Mouse (Mus musculus) hindbrain, embryonic 12.5 days (tissue): ENCODE data around the gene Spata7. TPM values are rescaled to one million over a fixed set of nuclear protein-coding genes. Genes with fewer than 3 reads are reported as not detected.

ENCODE experiments used
- ATAC-seq: fragments of 200-750 bp; cut with Nextera tagmentation; 2 replicates; pipeline ENCODE4 v1.8.0; 2017; ENCODE audit warnings: moderate TSS enrichment; ENCODE audit not compliant: low FRiP score
- H3K27ac ChIP-seq: fragments of 300-500 bp; sonication (generic); 2 replicates; pipeline ENCODE4 v1.5.1; 2016; ENCODE audit warnings: mild to moderate bottlenecking
- H3K27me3 ChIP-seq: fragments of 300-500 bp; sonication (generic); 2 replicates; pipeline ENCODE4 v1.6.1; 2016; ENCODE audit warnings: mild to moderate bottlenecking
- H3K36me3 ChIP-seq: fragments of 300-500 bp; sonication (generic); 2 replicates; pipeline ENCODE4 v1.6.1; 2016; ENCODE audit warnings: mild to moderate bottlenecking
- H3K4me1 ChIP-seq: fragments of 300-500 bp; sonication (generic); 2 replicates; pipeline ENCODE4 v1.6.1; 2016
- H3K4me2 ChIP-seq: fragments of 300-500 bp; sonication (generic); replicated peaks from 2 replicates; pipeline ENCODE4 v1.6.1; 2016; ENCODE audit warnings: mild to moderate bottlenecking
- H3K4me3 ChIP-seq: fragments of 300-500 bp; sonication (generic); 2 replicates; pipeline ENCODE4 v1.5.1; 2016; ENCODE audit warnings: mild to moderate bottlenecking
- H3K9ac ChIP-seq: fragments of 300-500 bp; sonication (generic); 2 replicates; pipeline ENCODE4 v1.6.1; 2016; ENCODE audit warnings: mild to moderate bottlenecking, moderate library complexity
- H3K9me3 ChIP-seq: fragments of 300-500 bp; sonication (generic); replicated peaks from 2 replicates; pipeline ENCODE4 v1.6.1; 2016; ENCODE audit warnings: mild to moderate bottlenecking
- WGBS: fragments of 180-500 bp; shearing (Covaris S2); methylation state at CpG from one replicate; pipeline ENCODE4 v1.1.7; 2016; 5-methylcytosine and 5-hydroxymethylcytosine counted together
- polyA plus RNA-seq: library from polyadenylated mRNA; unstranded; fragments of >200 nt; fragmentation: Nextera tagmentation; extraction: Ambion mirVana; gene quantifications from 2 replicates; pipeline ENCODE4 v1.2.1, GENCODE M21; 2016

Gene Spata7
- polyA plus RNA-seq, 1 experiment from 2014 or later = 27.4 TPM

- Histone ChIP-seq H3K36me3 (peaks cover 23% of the 10 kb centered on the region), H3K9me3 (no peaks in the 10 kb centered on the region), H3K9ac (no peak overlapping the region), H3K27me3 (no peaks in the 10 kb centered on the region), H3K4me2 (no peak overlapping the region), H3K4me3 (no peak overlapping the region), H3K4me1 (no peaks in the 10 kb centered on the region), H3K27ac (no peak overlapping the region)
- 97% methylated on average over 6 of the region's 6 CpGs for WGBS
- no peak for ATAC-seq
Measured at GRCm38 (mm10) chr12:98676861-98677260, 48.9 kb downstream of the Spata7 start.

GRCm38 (mm10) chr12:98677336-98677735 is 49.4 kb downstream of the Spata7 start:
- Histone ChIP-seq H3K27me3 (no peaks in the 10 kb centered on the region), H3K4me3 (no peak overlapping the region), H3K4me2 (no peak overlapping the region), H3K4me1 (no peaks in the 10 kb centered on the region), H3K36me3 (peaks cover 27% of the 10 kb centered on the region), H3K27ac (no peak overlapping the region), H3K9ac (no peak overlapping the region), H3K9me3 (no peaks in the 10 kb centered on the region)
- WGBS = 45% methylated on average over 14 of the region's 14 CpGs
- no peak for ATAC-seq

- Histone ChIP-seq H3K4me1 (no peaks in the 10 kb centered on the region), H3K27me3 (no peaks in the 10 kb centered on the region), H3K9me3 (no peaks in the 10 kb centered on the region), H3K27ac (no peak overlapping the region), H3K4me2 (no peak overlapping the region), H3K36me3 (peaks cover 33% of the 10 kb centered on the region), H3K9ac (no peak overlapping the region), H3K4me3 (no peak overlapping the region)
- WGBS = 90% methylated on average over 15 of the region's 15 CpGs
- no peak for ATAC-seq
Measured at GRCm38 (mm10) chr12:98679906-98680305, 51.9 kb downstream of the Spata7 start.

- ATAC-seq = no peak
- 83% methylated on average over 15 of the region's 15 CpGs for WGBS
- Histone ChIP-seq H3K4me3 (no peak overlapping the region), H3K4me2 (no peak overlapping the region), H3K36me3 (peaks cover 33% of the 10 kb centered on the region), H3K4me1 (no peaks in the 10 kb centered on the region), H3K9ac (no peak overlapping the region), H3K27me3 (no peaks in the 10 kb centered on the region), H3K9me3 (no peaks in the 10 kb centered on the region), H3K27ac (no peak overlapping the region)
Measured at GRCm38 (mm10) chr12:98682196-98682595, 54.2 kb downstream of the Spata7 start.

- Histone ChIP-seq H3K4me3 (no peak overlapping the region), H3K9ac (no peak overlapping the region), H3K27me3 (no peaks in the 10 kb centered on the region), H3K9me3 (no peaks in the 10 kb centered on the region), H3K4me1 (no peaks in the 10 kb centered on the region), H3K4me2 (no peak overlapping the region), H3K27ac (no peak overlapping the region), H3K36me3 (peaks cover 37% of the 10 kb centered on the region)
- WGBS = 84% methylated on average over 11 of the region's 11 CpGs
- ATAC-seq = no peak
Measured at GRCm38 (mm10) chr12:98683171-98683570, 55.2 kb downstream of the Spata7 start.

GRCm38 (mm10) chr12:98683574-98683973 is 55.6 kb downstream of the Spata7 start:
- WGBS = 82% methylated on average over 6 of the region's 6 CpGs
- no peak for ATAC-seq

GRCm38 (mm10) chr12:98690230-98690629 is 62.3 kb downstream of the Spata7 start:
- Histone ChIP-seq H3K9me3 (no peaks in the 10 kb centered on the region), H3K36me3 (peaks cover 40% of the 10 kb centered on the region), H3K27ac (no peak overlapping the region), H3K27me3 (no peaks in the 10 kb centered on the region), H3K4me1 (no peaks in the 10 kb centered on the region), H3K4me3 (no peak overlapping the region), H3K9ac (no peak overlapping the region), H3K4me2 (no peak overlapping the region)
- 81% methylated on average over 8 of the region's 8 CpGs for WGBS
- ATAC-seq = no peak

More at GRCm38 (mm10) chr12:98683574-98683973, 55.6 kb downstream of the Spata7 start:
- no peak overlapping the region for H3K4me3 ChIP-seq
- no peaks in the 10 kb centered on the region for H3K9me3 ChIP-seq
- H3K4me2 ChIP-seq = no peak overlapping the region
- H3K27ac ChIP-seq = no peak overlapping the region
- H3K4me1 ChIP-seq = no peaks in the 10 kb centered on the region
- peaks cover 37% of the 10 kb centered on the region for H3K36me3 ChIP-seq
- no peaks in the 10 kb centered on the region for H3K27me3 ChIP-seq
- H3K9ac ChIP-seq = no peak overlapping the region

- H3K4me2 ChIP-seq = no peak overlapping the region
- H3K4me3 ChIP-seq = no peak overlapping the region
- peaks cover 10% of the 10 kb centered on the region; the same call in 1 of the 2 replicates for H3K36me3 ChIP-seq
- no peaks in the 10 kb centered on the region for H3K27me3 ChIP-seq
- no peak for ATAC-seq
- no peaks in the 10 kb centered on the region for H3K4me1 ChIP-seq
- WGBS = 84% methylated on average over 5 of the region's 5 CpGs
- H3K9ac ChIP-seq = no peak overlapping the region
- no peak overlapping the region for H3K27ac ChIP-seq
- H3K9me3 ChIP-seq = no peaks in the 10 kb centered on the region
Measured at GRCm38 (mm10) chr12:98697202-98697601, 69.2 kb downstream of the Spata7 start.

- Histone ChIP-seq H3K27me3 (no peaks in the 10 kb centered on the region), H3K9ac (no peak overlapping the region), H3K4me1 (no peaks in the 10 kb centered on the region), H3K27ac (no peak overlapping the region), H3K36me3 (0 out of 2 replicates have a peak, but pooled peaks cover 7% of the 10 kb centered on the region), H3K4me3 (no peak overlapping the region), H3K9me3 (no peaks in the 10 kb centered on the region), H3K4me2 (no peak overlapping the region)
- no peak for ATAC-seq
- WGBS = 85% methylated on average over 9 of the region's 9 CpGs
Measured at GRCm38 (mm10) chr12:98701564-98701963, 73.6 kb downstream of the Spata7 start.

GRCm38 (mm10) chr12:98703554-98703953 is 75.6 kb downstream of the Spata7 start:
- no peak overlapping the region for H3K9ac ChIP-seq
- 0 out of 2 replicates have a peak, but pooled peaks cover 5% of the 10 kb centered on the region for H3K36me3 ChIP-seq
- H3K4me2 ChIP-seq = no peak overlapping the region
- H3K27ac ChIP-seq = no peak overlapping the region
- no peaks in the 10 kb centered on the region for H3K9me3 ChIP-seq
- no peak overlapping the region for H3K4me3 ChIP-seq
- no peaks in the 10 kb centered on the region for H3K27me3 ChIP-seq
- ATAC-seq = no peak
- 91% methylated on average over 2 of the region's 2 CpGs for WGBS
- H3K4me1 ChIP-seq = no peaks in the 10 kb centered on the region

GRCm38 (mm10) chr12:98703961-98704360 is 76.0 kb downstream of the Spata7 start:
- Histone ChIP-seq H3K36me3 (0 out of 2 replicates have a peak, but pooled peaks cover 7% of the 10 kb centered on the region), H3K4me1 (no peaks in the 10 kb centered on the region), H3K27ac (no peak overlapping the region), H3K9ac (no peak overlapping the region), H3K4me2 (no peak overlapping the region), H3K9me3 (no peaks in the 10 kb centered on the region), H3K27me3 (no peaks in the 10 kb centered on the region), H3K4me3 (no peak overlapping the region)
- ATAC-seq = no peak
- 74% methylated on average over 10 of the region's 10 CpGs for WGBS

GRCm38 (mm10) chr12:98712819-98713218 is 84.9 kb downstream of the Spata7 start:
- Histone ChIP-seq H3K27me3 (peaks cover 2% of the 10 kb centered on the region; the same call in 1 of the 2 replicates), H3K4me3 (no peak overlapping the region), H3K4me1 (peaks cover 15% of the 10 kb centered on the region)

GRCm38 (mm10) chr12:98713621-98714103 is 85.7 kb downstream of the Spata7 start:
- no peak overlapping the region for H3K4me3 ChIP-seq
- H3K27ac ChIP-seq = no peak overlapping the region
- H3K4me2 ChIP-seq = no peak overlapping the region
- WGBS = 56% methylated on average over 7 of the region's 7 CpGs
- no peaks in the 10 kb centered on the region for H3K9me3 ChIP-seq
- H3K27me3 ChIP-seq = peaks cover 2% of the 10 kb centered on the region; the same call in 1 of the 2 replicates
- H3K4me1 ChIP-seq = peaks cover 15% of the 10 kb centered on the region
- ATAC-seq = no peak
- H3K9ac ChIP-seq = no peak overlapping the region
- H3K36me3 ChIP-seq = 0 out of 2 replicates have a peak, but pooled peaks cover 2% of the 10 kb centered on the region

More at GRCm38 (mm10) chr12:98712819-98713218, 84.9 kb downstream of the Spata7 start:
- 61% methylated on average over 6 of the region's 6 CpGs for WGBS
- Histone ChIP-seq H3K36me3 (0 out of 2 replicates have a peak, but pooled peaks cover 3% of the 10 kb centered on the region), H3K4me2 (no peak overlapping the region), H3K27ac (no peak overlapping the region), H3K9me3 (no peaks in the 10 kb centered on the region), H3K9ac (no peak overlapping the region)
- ATAC-seq = no peak
